Mouse (Mus musculus) frontal cortex, adult 2 months (tissue): Measurements from ENCODE around the gene Zfp715. TPM values are rescaled to one million over a fixed set of nuclear protein-coding genes. Genes with fewer than 3 reads are reported as not detected.
"Not testable (repeated sequence)": the region's sequence is repeated elsewhere in the genome, so short reads cannot be mapped to it uniquely, and the experiment has no call there.

Source experiments
- DNase-seq, 2 experiments: peaks; one replicate each; pipeline ENCODE4 v3.0.0; 2022; ENCODE audit warnings: low spot score in 1 of 2; ENCODE audit errors: extremely low spot score in 1 of 2
- polyA plus RNA-seq: library from polyadenylated mRNA; depleted of rRNA; stranded (reverse); fragments of >200 nt; gene quantifications from 2 replicates; pipeline ENCODE4 v1.2.3, GENCODE M21; 2012; rRNA removed

Gene Zfp715
- 14.8 and 19.2 TPM in 2 replicates for polyA plus RNA-seq

- DNase-seq, result peak; percentile 93 to 96
Observed at GRCm38 (mm10) chr7:43313013-43313428, at the start of gene Zfp715. Zfp715 (minus strand) TSS chr7:43313294.

- DNase-seq, result no peak
Observed at GRCm38 (mm10) chr7:43362021-43362420, 48.9 kb upstream of the Zfp715 start.

GRCm38 (mm10) chr7:43361442-43361841 lies 48.3 kb upstream of the Zfp715 start:
- no peak for DNase-seq

- DNase-seq, result no peak
Observed at GRCm38 (mm10) chr7:43358556-43358955, 45.5 kb upstream of the Zfp715 start.

- DNase-seq, result peak in 1 of 2 experiments; percentile 23
Observed at GRCm38 (mm10) chr7:43354893-43355835, 42.1 kb upstream of the Zfp715 start.

GRCm38 (mm10) chr7:43353758-43354157 lies 40.7 kb upstream of the Zfp715 start:
- DNase-seq, result no peak

- DNase-seq, result peak in 1 of 2 experiments; percentile 8
Observed at GRCm38 (mm10) chr7:43353118-43353517, 40.0 kb upstream of the Zfp715 start.

- no peak for DNase-seq
Observed at GRCm38 (mm10) chr7:43351154-43351553, 38.1 kb upstream of the Zfp715 start, which contains the start of gene Siglecf. Siglecf (plus strand) TSS chr7:43351341.

GRCm38 (mm10) chr7:43349623-43350022 lies 36.5 kb upstream of the Zfp715 start:
- DNase-seq, result not testable (repeated sequence)

- DNase-seq, result no peak
Observed at GRCm38 (mm10) chr7:43346571-43346970, 33.5 kb upstream of the Zfp715 start.

GRCm38 (mm10) chr7:43346148-43346547 lies 33.1 kb upstream of the Zfp715 start:
- no peak for DNase-seq

GRCm38 (mm10) chr7:43344491-43344890 lies 31.4 kb upstream of the Zfp715 start:
- no peak for DNase-seq

GRCm38 (mm10) chr7:43344020-43344419 lies 30.9 kb upstream of the Zfp715 start:
- no peak for DNase-seq

GRCm38 (mm10) chr7:43343191-43343590 lies 30.1 kb upstream of the Zfp715 start:
- no peak for DNase-seq

- no peak for DNase-seq
Observed at GRCm38 (mm10) chr7:43340771-43341170, 27.7 kb upstream of the Zfp715 start.

- DNase-seq, result no peak
Observed at GRCm38 (mm10) chr7:43333899-43334298, 20.8 kb upstream of the Zfp715 start.

GRCm38 (mm10) chr7:43333203-43333602 lies 20.1 kb upstream of the Zfp715 start:
- DNase-seq, result peak in 1 of 2 experiments; percentile 36

GRCm38 (mm10) chr7:43328101-43328500 lies 15.0 kb upstream of the Zfp715 start:
- no peak for DNase-seq

GRCm38 (mm10) chr7:43326223-43326780 lies 13.2 kb upstream of the Zfp715 start:
- no peak for DNase-seq

- no peak for DNase-seq
Observed at GRCm38 (mm10) chr7:43312386-43313012, 595 bp downstream of the Zfp715 start.

GRCm38 (mm10) chr7:43311632-43312031 lies 1.5 kb downstream of the Zfp715 start:
- DNase-seq, result no peak
